Mouse (Mus musculus): ENCODE data around the gene Cpne6. TPM values are rescaled to one million over a fixed set of nuclear protein-coding genes. Genes with fewer than 3 reads are reported as not detected.

Cpne6 gene
- 0.74 and 0.83 TPM in 2 replicates for polyA plus RNA-seq (2012; rRNA removed)
- polyA plus RNA-seq (2014; fragmentation: Nextera tagmentation; extraction: Ambion mirVana), result 0.47 and 0.65 TPM in 2 replicates

- 68% methylated on average over 22 of the region's 22 CpGs for WGBS
- Histone ChIP-seq H3K9ac (ENCODE audit: low read depth, low read length, severe bottlenecking) (no peak within 1 kb of the TSS), H3K4me3 (replicated peaks; ENCODE audit: low read length) (no peak within 1 kb of the TSS), H3K27ac (replicated peaks; ENCODE audit: low read depth, low read length) (no peak within 1 kb of the TSS), H3K27me3 (ENCODE audit: control insufficient read depth, insufficient read depth, low read length) (no peaks in the 10 kb centered on the region), H3K4me1 (ENCODE audit: control insufficient read depth, insufficient read depth, low read length) (no peaks in the 10 kb centered on the region; the same call in 1 of the 2 replicates), H3K9me3 (ENCODE audit: control insufficient read depth, low read length) (no peaks in the 10 kb centered on the region), H3K4me2 (replicated peaks; ENCODE audit: low read depth, low read length, severe bottlenecking) (no peak within 1 kb of the TSS), H3K36me3 (ENCODE audit: control insufficient read depth, insufficient read depth, low read length) (no peaks in the 10 kb centered on the region)
- DNase-seq (ENCODE audit: low spot score) (no peak), ATAC-seq (ENCODE audit: low FRiP score, low read depth) (0 out of 2 replicates have a peak, but pooled peaks have one; percentile 19)
- no peak for TF ChIP-seq POLR2A (IDR thresholded peaks at IDR 0.05; ENCODE audit: borderline replicate concordance, extremely low read depth, insufficient read depth, insufficient read length)
These were observed at the start of gene Cpne6 for GRCm38 (mm10) chr14:55510125-55510731. TSS of gene Cpne6 (plus strand) at chr14:55510445.

GRCm38 (mm10) chr14:55461757-55462156, 48.5 kb upstream of the Cpne6 start:
- no peak for ATAC-seq (ENCODE audit: low FRiP score, low read depth)
- Histone ChIP-seq H3K27me3 (ENCODE audit: control insufficient read depth, insufficient read depth, low read length) (no peaks in the 10 kb centered on the region), H3K9me3 (ENCODE audit: control insufficient read depth, low read length) (no peaks in the 10 kb centered on the region), H3K4me3 (replicated peaks; ENCODE audit: low read length) (no peak overlapping the region), H3K4me2 (replicated peaks; ENCODE audit: low read depth, low read length, severe bottlenecking) (no peak overlapping the region), H3K9ac (ENCODE audit: low read depth, low read length, severe bottlenecking) (no peak overlapping the region), H3K4me1 (ENCODE audit: control insufficient read depth, insufficient read depth, low read length) (no peaks in the 10 kb centered on the region), H3K27ac (replicated peaks; ENCODE audit: low read depth, low read length) (no peak overlapping the region), H3K36me3 (ENCODE audit: control insufficient read depth, insufficient read depth, low read length) (no peaks in the 10 kb centered on the region)
- 33% methylated on average over 4 of the region's 4 CpGs for WGBS
- no peak for TF ChIP-seq POLR2A (IDR thresholded peaks at IDR 0.05; ENCODE audit: borderline replicate concordance, extremely low read depth, insufficient read depth, insufficient read length)
- DNase-seq (ENCODE audit: low spot score), result no peak

- H3K27ac ChIP-seq (replicated peaks; ENCODE audit: low read depth, low read length), result no peak overlapping the region
- no peaks in the 10 kb centered on the region for H3K36me3 ChIP-seq (ENCODE audit: control insufficient read depth, insufficient read depth, low read length)
- no peak overlapping the region for H3K4me3 ChIP-seq (replicated peaks; ENCODE audit: low read length)
- ATAC-seq (ENCODE audit: low FRiP score, low read depth), result no peak
- DNase-seq (ENCODE audit: low spot score), result no peak
- H3K27me3 ChIP-seq (ENCODE audit: control insufficient read depth, insufficient read depth, low read length), result no peaks in the 10 kb centered on the region
- WGBS, result 57% methylated on average over 4 of the region's 4 CpGs
- no peak overlapping the region for H3K9ac ChIP-seq (ENCODE audit: low read depth, low read length, severe bottlenecking)
- H3K9me3 ChIP-seq (ENCODE audit: control insufficient read depth, low read length), result no peaks in the 10 kb centered on the region
- TF ChIP-seq POLR2A (IDR thresholded peaks at IDR 0.05; ENCODE audit: borderline replicate concordance, extremely low read depth, insufficient read depth, insufficient read length), result no peak
- no peaks in the 10 kb centered on the region for H3K4me1 ChIP-seq (ENCODE audit: control insufficient read depth, insufficient read depth, low read length)
- no peak overlapping the region for H3K4me2 ChIP-seq (replicated peaks; ENCODE audit: low read depth, low read length, severe bottlenecking)
These were observed 43.8 kb upstream of the Cpne6 start for GRCm38 (mm10) chr14:55466481-55466880.

- no peak for TF ChIP-seq POLR2A (IDR thresholded peaks at IDR 0.05; ENCODE audit: borderline replicate concordance, extremely low read depth, insufficient read depth, insufficient read length)
- H3K27me3 ChIP-seq (ENCODE audit: control insufficient read depth, insufficient read depth, low read length), result no peaks in the 10 kb centered on the region
- no peaks in the 10 kb centered on the region for H3K9me3 ChIP-seq (ENCODE audit: control insufficient read depth, low read length)
- no peak overlapping the region for H3K27ac ChIP-seq (replicated peaks; ENCODE audit: low read depth, low read length)
- H3K36me3 ChIP-seq (ENCODE audit: control insufficient read depth, insufficient read depth, low read length), result no peaks in the 10 kb centered on the region
- WGBS, result 75% methylated on average over 7 of the region's 7 CpGs
- no peak overlapping the region for H3K4me2 ChIP-seq (replicated peaks; ENCODE audit: low read depth, low read length, severe bottlenecking)
- ATAC-seq (ENCODE audit: low FRiP score, low read depth) (no peak), DNase-seq (ENCODE audit: low spot score) (no peak)
- H3K4me3 ChIP-seq (replicated peaks; ENCODE audit: low read length), result no peak overlapping the region
- H3K4me1 ChIP-seq (ENCODE audit: control insufficient read depth, insufficient read depth, low read length), result no peaks in the 10 kb centered on the region
- no peak overlapping the region for H3K9ac ChIP-seq (ENCODE audit: low read depth, low read length, severe bottlenecking)
These were observed 43.1 kb upstream of the Cpne6 start for GRCm38 (mm10) chr14:55467108-55467507.

GRCm38 (mm10) chr14:55468301-55468741, 41.9 kb upstream of the Cpne6 start:
- no peaks in the 10 kb centered on the region for H3K27me3 ChIP-seq (ENCODE audit: control insufficient read depth, insufficient read depth, low read length)
- H3K9me3 ChIP-seq (ENCODE audit: control insufficient read depth, low read length), result no peaks in the 10 kb centered on the region
- no peak overlapping the region for H3K4me2 ChIP-seq (replicated peaks; ENCODE audit: low read depth, low read length, severe bottlenecking)
- H3K27ac ChIP-seq (replicated peaks; ENCODE audit: low read depth, low read length), result no peak overlapping the region
- H3K4me3 ChIP-seq (replicated peaks; ENCODE audit: low read length), result no peak overlapping the region
- H3K36me3 ChIP-seq (ENCODE audit: control insufficient read depth, insufficient read depth, low read length), result no peaks in the 10 kb centered on the region
- WGBS, result 86% methylated on average over 2 of the region's 2 CpGs
- DNase-seq (ENCODE audit: low spot score) (no peak), ATAC-seq (ENCODE audit: low FRiP score, low read depth) (no peak)
- H3K9ac ChIP-seq (ENCODE audit: low read depth, low read length, severe bottlenecking), result no peak overlapping the region
- no peak for TF ChIP-seq POLR2A (IDR thresholded peaks at IDR 0.05; ENCODE audit: borderline replicate concordance, extremely low read depth, insufficient read depth, insufficient read length)
- no peaks in the 10 kb centered on the region for H3K4me1 ChIP-seq (ENCODE audit: control insufficient read depth, insufficient read depth, low read length)

Data from limb, embryonic 14.5 days (tissue).